Mouse (Mus musculus): ENCODE data around the gene Itpk1. TPM values are rescaled to one million over a fixed set of nuclear protein-coding genes. Genes with fewer than 3 reads are reported as not detected.
A peak's percentile ranks its signal among the peaks of the same experiment; 100 is the strongest.

Gene Itpk1
- polyA plus RNA-seq, 1 experiment from 2014 or later = 8.4 TPM

DNA sequence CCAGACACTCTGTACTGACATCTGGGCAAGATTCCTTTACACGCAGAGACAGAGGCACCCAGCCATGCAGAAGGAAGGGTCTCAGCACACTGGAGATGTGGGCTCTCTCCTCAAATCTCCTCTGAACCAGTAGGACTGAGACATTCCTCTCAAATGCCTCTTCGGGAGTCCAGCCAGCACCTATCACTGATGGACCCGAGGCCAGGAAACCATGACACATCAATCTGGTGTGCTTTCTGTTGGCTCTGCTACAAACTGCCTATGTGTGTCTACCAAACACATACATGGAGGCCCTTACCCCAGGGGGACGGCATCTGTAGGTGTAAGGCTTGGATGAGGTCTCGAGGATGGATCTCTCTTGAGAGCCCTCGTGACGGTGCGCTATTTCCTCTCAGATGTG, 117.6 kb downstream of the Itpk1 start:
- WGBS = 87% methylated on average over 8 of the region's 8 CpGs
- H3K27me3 ChIP-seq (ENCODE audit: control insufficient read depth, insufficient read depth, low read length) = no peaks in the 10 kb centered on the region
- H3K9ac ChIP-seq (replicated peaks; ENCODE audit: low read length) = no peak overlapping the region
- H3K4me1 ChIP-seq (ENCODE audit: control insufficient read depth, insufficient read depth, low read length) = no peaks in the 10 kb centered on the region
- no peak overlapping the region for H3K4me2 ChIP-seq (ENCODE audit: low read depth, low read length)
- ATAC-seq (replicated peaks; ENCODE audit: insufficient number of reproducible peaks, low FRiP score, low TSS enrichment, low read depth) (no peak), DNase-seq (ENCODE audit: low spot score) (no peak)
- no peak overlapping the region for H3K4me3 ChIP-seq (ENCODE audit: low read depth, low read length)
- no peaks in the 10 kb centered on the region for H3K36me3 ChIP-seq (replicated peaks; ENCODE audit: control insufficient read depth, insufficient read depth, low read depth, low read length)
- H3K27ac ChIP-seq (replicated peaks; ENCODE audit: low read depth, low read length) = no peak overlapping the region
- H3K9me3 ChIP-seq (replicated peaks; ENCODE audit: control insufficient read depth, low read length) = no peaks in the 10 kb centered on the region

DNA sequence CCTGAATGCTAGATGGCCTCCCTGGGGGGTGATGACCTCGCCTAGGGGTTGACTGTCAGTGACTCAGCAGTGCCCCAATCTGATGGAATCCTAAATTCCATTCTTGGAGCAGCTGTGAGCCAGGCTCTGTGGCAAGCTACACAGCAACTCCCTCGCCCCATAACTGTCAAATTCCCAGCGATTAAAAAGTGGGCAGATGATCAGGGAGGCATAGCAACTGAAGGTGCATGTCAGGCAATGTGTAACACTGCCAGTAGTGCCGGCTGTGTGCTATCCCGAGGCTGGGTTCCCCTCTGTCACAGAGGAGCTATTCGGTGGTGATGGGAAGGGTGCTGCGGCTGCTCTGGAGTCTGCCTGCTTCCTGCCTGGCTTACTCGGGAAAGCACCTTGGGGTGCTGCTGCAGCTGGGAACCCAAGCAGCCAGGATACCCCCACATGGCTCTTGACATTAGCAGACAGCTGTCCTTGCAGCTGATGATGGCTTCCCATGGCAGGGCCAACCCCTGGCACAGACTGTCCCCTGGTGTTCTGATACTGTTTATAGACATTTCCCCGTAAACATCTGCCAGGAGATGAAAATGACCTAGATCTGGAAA, 118.3 kb downstream of the Itpk1 start:
- Histone ChIP-seq H3K36me3 (replicated peaks; ENCODE audit: control insufficient read depth, insufficient read depth, low read depth, low read length) (no peaks in the 10 kb centered on the region), H3K4me2 (ENCODE audit: low read depth, low read length) (no peak overlapping the region), H3K27me3 (ENCODE audit: control insufficient read depth, insufficient read depth, low read length) (no peaks in the 10 kb centered on the region), H3K4me1 (ENCODE audit: control insufficient read depth, insufficient read depth, low read length) (no peaks in the 10 kb centered on the region), H3K4me3 (ENCODE audit: low read depth, low read length) (no peak overlapping the region), H3K9ac (replicated peaks; ENCODE audit: low read length) (no peak overlapping the region), H3K27ac (replicated peaks; ENCODE audit: low read depth, low read length) (no peak overlapping the region), H3K9me3 (replicated peaks; ENCODE audit: control insufficient read depth, low read length) (no peaks in the 10 kb centered on the region)
- WGBS = 78% methylated on average over 9 of the region's 9 CpGs
- ATAC-seq (replicated peaks; ENCODE audit: insufficient number of reproducible peaks, low FRiP score, low TSS enrichment, low read depth) (no peak), DNase-seq (ENCODE audit: low spot score) (no peak)

DNA sequence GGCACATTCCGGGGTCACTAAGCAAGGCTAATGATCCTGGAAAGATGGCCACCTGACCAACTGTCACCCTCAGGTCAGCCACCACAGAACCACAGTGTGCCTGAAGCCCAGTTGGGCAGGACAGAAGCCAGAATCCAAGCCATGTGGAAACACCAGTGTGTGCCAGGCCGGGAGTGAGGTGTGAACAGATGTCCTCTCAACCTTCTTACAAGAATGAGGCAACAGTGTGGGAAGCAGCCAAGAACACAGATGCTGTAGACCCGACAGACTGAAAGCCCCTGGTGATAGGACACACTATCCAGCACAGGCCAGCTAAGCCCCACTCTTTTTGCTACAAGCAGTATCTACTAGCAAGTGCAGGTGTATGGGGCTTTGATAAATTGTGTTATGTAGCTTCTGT, 119.3 kb downstream of the Itpk1 start:
- Histone ChIP-seq H3K27me3 (ENCODE audit: control insufficient read depth, insufficient read depth, low read length) (no peaks in the 10 kb centered on the region), H3K4me3 (ENCODE audit: low read depth, low read length) (no peak overlapping the region), H3K27ac (replicated peaks; ENCODE audit: low read depth, low read length) (no peak overlapping the region), H3K9me3 (replicated peaks; ENCODE audit: control insufficient read depth, low read length) (no peaks in the 10 kb centered on the region), H3K4me1 (ENCODE audit: control insufficient read depth, insufficient read depth, low read length) (no peaks in the 10 kb centered on the region), H3K4me2 (ENCODE audit: low read depth, low read length) (no peak overlapping the region), H3K36me3 (replicated peaks; ENCODE audit: control insufficient read depth, insufficient read depth, low read depth, low read length) (no peaks in the 10 kb centered on the region), H3K9ac (replicated peaks; ENCODE audit: low read length) (no peak overlapping the region)
- WGBS = 87% methylated on average over 3 of the region's 3 CpGs
- no peak for ATAC-seq (replicated peaks; ENCODE audit: insufficient number of reproducible peaks, low FRiP score, low TSS enrichment, low read depth)
- no peak for DNase-seq (ENCODE audit: low spot score)

DNA sequence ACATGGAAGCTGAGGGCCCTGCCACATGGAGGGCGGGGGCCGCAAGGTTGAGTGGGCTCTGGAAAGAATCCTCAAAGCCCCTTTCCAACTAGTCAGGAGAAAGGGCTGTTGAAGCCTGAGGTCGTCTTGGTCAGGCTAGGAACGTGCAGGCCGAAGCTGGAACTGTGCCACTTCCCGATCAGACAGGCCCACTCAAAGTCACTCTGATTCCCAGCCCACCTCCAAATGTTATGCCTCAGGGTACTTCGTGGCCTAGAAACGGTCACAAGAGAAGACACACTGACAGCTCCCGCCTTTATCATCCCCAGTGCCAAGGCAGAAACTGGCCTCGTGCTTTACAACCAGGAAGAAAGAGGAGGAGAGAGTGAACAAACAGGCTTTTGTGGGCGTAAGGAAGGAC, 122.3 kb downstream of the Itpk1 start:
- Histone ChIP-seq H3K4me2 (ENCODE audit: low read depth, low read length) (no peak overlapping the region), H3K9me3 (replicated peaks; ENCODE audit: control insufficient read depth, low read length) (no peaks in the 10 kb centered on the region), H3K4me1 (ENCODE audit: control insufficient read depth, insufficient read depth, low read length) (no peaks in the 10 kb centered on the region), H3K27me3 (ENCODE audit: control insufficient read depth, insufficient read depth, low read length) (no peaks in the 10 kb centered on the region), H3K36me3 (replicated peaks; ENCODE audit: control insufficient read depth, insufficient read depth, low read depth, low read length) (no peaks in the 10 kb centered on the region), H3K9ac (replicated peaks; ENCODE audit: low read length) (no peak overlapping the region), H3K4me3 (ENCODE audit: low read depth, low read length) (no peak overlapping the region), H3K27ac (replicated peaks; ENCODE audit: low read depth, low read length) (no peak overlapping the region)
- DNase-seq (ENCODE audit: low spot score) = no peak
- no peak for ATAC-seq (replicated peaks; ENCODE audit: insufficient number of reproducible peaks, low FRiP score, low TSS enrichment, low read depth)
- 56% methylated on average over 11 of the region's 11 CpGs for WGBS

DNA sequence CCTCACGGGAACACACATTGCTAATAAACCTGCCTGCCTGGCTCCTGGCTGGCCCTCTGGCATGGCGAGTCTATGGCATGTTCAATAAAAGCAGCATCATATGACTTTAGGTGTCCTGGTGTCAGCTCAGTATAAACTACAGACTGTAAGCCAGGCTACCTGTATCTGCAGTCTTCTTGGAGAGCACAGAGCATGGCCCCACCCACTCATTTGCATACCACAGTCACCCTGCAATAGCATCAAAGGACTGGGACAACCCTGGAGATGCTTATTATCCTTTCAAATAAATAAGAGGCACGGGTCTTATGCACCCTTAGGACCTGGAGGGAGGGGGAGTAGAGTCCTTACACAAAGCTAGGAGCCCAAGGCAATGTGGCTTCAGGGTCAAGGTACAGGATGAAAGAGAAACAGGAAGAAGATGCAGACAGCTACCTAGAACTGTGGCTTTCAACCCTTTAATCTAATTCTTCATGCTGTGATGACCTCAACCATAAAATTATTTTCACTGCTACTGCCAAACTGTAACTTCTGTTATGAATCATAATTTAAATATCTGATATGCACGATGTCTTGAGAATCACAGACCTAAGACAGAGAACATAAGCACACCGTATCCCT, 123.0 kb downstream of the Itpk1 start:
- 77% methylated on average over 5 of the region's 5 CpGs for WGBS
- Histone ChIP-seq H3K36me3 (replicated peaks; ENCODE audit: control insufficient read depth, insufficient read depth, low read depth, low read length) (no peaks in the 10 kb centered on the region), H3K27ac (replicated peaks; ENCODE audit: low read depth, low read length) (no peak overlapping the region), H3K4me3 (ENCODE audit: low read depth, low read length) (no peak overlapping the region), H3K9me3 (replicated peaks; ENCODE audit: control insufficient read depth, low read length) (no peaks in the 10 kb centered on the region), H3K4me2 (ENCODE audit: low read depth, low read length) (no peak overlapping the region), H3K9ac (replicated peaks; ENCODE audit: low read length) (no peak overlapping the region), H3K27me3 (ENCODE audit: control insufficient read depth, insufficient read depth, low read length) (no peaks in the 10 kb centered on the region), H3K4me1 (ENCODE audit: control insufficient read depth, insufficient read depth, low read length) (no peaks in the 10 kb centered on the region)
- ATAC-seq (replicated peaks; ENCODE audit: insufficient number of reproducible peaks, low FRiP score, low TSS enrichment, low read depth) (no peak), DNase-seq (ENCODE audit: low spot score) (no peak)

DNA sequence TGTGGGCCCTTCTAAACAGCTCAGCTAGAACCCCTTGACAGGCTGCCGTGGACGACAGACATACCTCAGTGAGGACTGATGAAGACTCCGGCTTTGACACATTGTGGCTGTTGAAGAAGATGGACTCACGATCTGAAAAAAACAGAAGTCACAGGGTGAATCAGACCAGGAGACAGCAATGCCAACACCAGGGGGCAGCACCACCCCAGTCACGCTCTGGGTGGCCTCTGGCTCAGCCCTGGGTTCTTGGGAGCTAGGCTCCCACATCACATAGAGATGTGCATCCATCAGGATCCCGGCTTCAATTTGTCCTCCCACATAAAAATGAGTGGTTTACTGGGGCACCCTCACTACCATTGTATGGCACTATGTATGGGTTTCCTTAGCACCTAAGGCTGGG, 125.7 kb downstream of the Itpk1 start:
- no peak overlapping the region for H3K4me3 ChIP-seq (ENCODE audit: low read depth, low read length)
- H3K9me3 ChIP-seq (replicated peaks; ENCODE audit: control insufficient read depth, low read length) = no peaks in the 10 kb centered on the region
- ATAC-seq (replicated peaks; ENCODE audit: insufficient number of reproducible peaks, low FRiP score, low TSS enrichment, low read depth) (peak; percentile 34; the same call in 1 of the 2 replicates), DNase-seq (ENCODE audit: low spot score) (peak; percentile 77)
- no peak overlapping the region for H3K4me2 ChIP-seq (ENCODE audit: low read depth, low read length)
- no peaks in the 10 kb centered on the region for H3K36me3 ChIP-seq (replicated peaks; ENCODE audit: control insufficient read depth, insufficient read depth, low read depth, low read length)
- H3K4me1 ChIP-seq (ENCODE audit: control insufficient read depth, insufficient read depth, low read length) = no peaks in the 10 kb centered on the region
- H3K27ac ChIP-seq (replicated peaks; ENCODE audit: low read depth, low read length) = no peak overlapping the region
- no peaks in the 10 kb centered on the region for H3K27me3 ChIP-seq (ENCODE audit: control insufficient read depth, insufficient read depth, low read length)
- no peak overlapping the region for H3K9ac ChIP-seq (replicated peaks; ENCODE audit: low read length)
- WGBS = 65% methylated on average over 6 of the region's 6 CpGs

DNA sequence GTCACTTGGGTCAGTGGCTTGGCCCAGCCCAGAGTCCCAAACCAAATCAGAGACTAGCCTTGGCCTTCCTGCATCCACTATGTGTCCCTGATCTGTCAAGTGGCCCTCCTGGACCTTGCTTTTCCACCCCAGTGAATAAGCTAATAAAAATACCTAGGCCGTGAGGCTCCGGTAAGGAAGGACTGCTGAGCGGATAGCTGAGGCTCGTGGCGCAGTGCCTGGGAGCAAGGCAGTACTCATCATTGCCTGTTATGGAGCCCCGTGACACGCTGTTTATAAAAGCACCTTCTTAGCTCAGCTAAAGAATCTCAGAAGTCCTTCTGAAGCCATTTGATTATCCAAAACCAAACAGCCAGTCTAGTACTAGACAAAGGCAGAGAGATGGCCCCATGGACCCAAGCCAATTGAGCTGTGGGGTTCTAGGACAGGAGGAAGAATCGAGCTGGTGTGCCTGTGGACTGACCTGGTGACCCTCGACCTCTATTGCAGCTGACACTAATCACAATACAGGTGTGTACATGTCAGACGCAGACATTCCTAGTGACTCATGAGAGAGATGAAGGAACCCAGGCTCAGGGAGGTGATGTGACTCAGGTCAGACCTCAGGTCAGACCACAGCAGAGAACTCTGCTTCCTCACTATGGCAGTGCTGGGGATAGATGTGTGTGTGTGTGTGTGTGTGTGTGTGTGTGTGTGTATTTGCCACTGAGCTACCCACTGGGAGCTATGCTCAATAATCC, 127.9 kb downstream of the Itpk1 start:
- H3K27ac ChIP-seq (replicated peaks; ENCODE audit: low read depth, low read length) = no peak overlapping the region
- no peaks in the 10 kb centered on the region for H3K4me1 ChIP-seq (ENCODE audit: control insufficient read depth, insufficient read depth, low read length)
- no peak for ATAC-seq (replicated peaks; ENCODE audit: insufficient number of reproducible peaks, low FRiP score, low TSS enrichment, low read depth)
- no peaks in the 10 kb centered on the region for H3K27me3 ChIP-seq (ENCODE audit: control insufficient read depth, insufficient read depth, low read length)
- H3K4me3 ChIP-seq (ENCODE audit: low read depth, low read length) = no peak overlapping the region
- no peak overlapping the region for H3K9ac ChIP-seq (replicated peaks; ENCODE audit: low read length)
- 88% methylated on average over 10 of the region's 10 CpGs for WGBS
- no peaks in the 10 kb centered on the region for H3K9me3 ChIP-seq (replicated peaks; ENCODE audit: control insufficient read depth, low read length)
- H3K36me3 ChIP-seq (replicated peaks; ENCODE audit: control insufficient read depth, insufficient read depth, low read depth, low read length) = no peaks in the 10 kb centered on the region
- H3K4me2 ChIP-seq (ENCODE audit: low read depth, low read length) = no peak overlapping the region
- DNase-seq (ENCODE audit: low spot score) = no peak

Data from embryonic facial prominence, embryonic 11.5 days (tissue).